Mouse (Mus musculus): ENCODE measurements around the gene Gm20865. TPM values are rescaled to one million over a fixed set of nuclear protein-coding genes. Genes with fewer than 3 reads are reported as not detected.

The Gm20865 gene
- total RNA-seq (2023): not detected

DNA sequence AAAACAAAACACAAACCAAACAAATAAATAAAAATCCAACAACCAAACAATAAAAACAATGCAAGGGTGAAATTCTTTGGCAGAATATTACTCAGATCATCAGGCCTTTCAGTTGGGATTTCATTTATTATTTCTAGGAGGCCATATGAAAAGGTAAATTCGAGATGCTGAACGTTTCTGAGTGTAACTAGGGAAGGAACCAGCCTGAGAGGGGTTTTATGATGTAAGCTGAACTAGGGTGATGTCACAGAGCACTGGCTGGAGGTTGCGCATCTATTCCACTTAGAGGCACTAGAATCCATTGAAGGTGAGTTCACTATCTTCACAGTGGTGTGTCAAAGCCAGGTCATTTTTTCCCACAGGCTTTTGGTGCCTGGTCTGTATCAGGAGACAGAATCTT is at the start of gene Gm20865:
Gene Gm20865 (plus strand): TSS at position 301 of the 400 bp plus-strand sequence.

Other genes with a start within 250 kb of the Gm20865 start
- not detected for gene Gm29866, start 247.9 kb upstream of the Gm20865 start, total RNA-seq (2023)
- not detected for gene Gm20909, start 77.0 kb upstream of the Gm20865 start, total RNA-seq (2023)

Measured in monocyte, adult 59 days (primary cell).